Mouse (Mus musculus) testis, adult 2 months (tissue): Measurements from ENCODE around the gene Eya3.

Experiments
- CTCF ChIP-seq: fragments of 200-500 bp; IDR thresholded peaks from 2 replicates; pipeline ENCODE4 v1.5.1; 2012; ENCODE audit warnings: low read depth, mild to moderate bottlenecking, inconsistent platforms, low read length, moderate library complexity; ENCODE audit not compliant: control insufficient read depth, insufficient read depth, insufficient replicate concordance
- POLR2A ChIP-seq: fragments of 200-500 bp; IDR thresholded peaks from 2 replicates; pipeline ENCODE4 v1.6.1; 2012; ENCODE audit warnings: low read depth, mild to moderate bottlenecking, inconsistent platforms, low read length, moderate library complexity; ENCODE audit not compliant: control insufficient read depth

DNA sequence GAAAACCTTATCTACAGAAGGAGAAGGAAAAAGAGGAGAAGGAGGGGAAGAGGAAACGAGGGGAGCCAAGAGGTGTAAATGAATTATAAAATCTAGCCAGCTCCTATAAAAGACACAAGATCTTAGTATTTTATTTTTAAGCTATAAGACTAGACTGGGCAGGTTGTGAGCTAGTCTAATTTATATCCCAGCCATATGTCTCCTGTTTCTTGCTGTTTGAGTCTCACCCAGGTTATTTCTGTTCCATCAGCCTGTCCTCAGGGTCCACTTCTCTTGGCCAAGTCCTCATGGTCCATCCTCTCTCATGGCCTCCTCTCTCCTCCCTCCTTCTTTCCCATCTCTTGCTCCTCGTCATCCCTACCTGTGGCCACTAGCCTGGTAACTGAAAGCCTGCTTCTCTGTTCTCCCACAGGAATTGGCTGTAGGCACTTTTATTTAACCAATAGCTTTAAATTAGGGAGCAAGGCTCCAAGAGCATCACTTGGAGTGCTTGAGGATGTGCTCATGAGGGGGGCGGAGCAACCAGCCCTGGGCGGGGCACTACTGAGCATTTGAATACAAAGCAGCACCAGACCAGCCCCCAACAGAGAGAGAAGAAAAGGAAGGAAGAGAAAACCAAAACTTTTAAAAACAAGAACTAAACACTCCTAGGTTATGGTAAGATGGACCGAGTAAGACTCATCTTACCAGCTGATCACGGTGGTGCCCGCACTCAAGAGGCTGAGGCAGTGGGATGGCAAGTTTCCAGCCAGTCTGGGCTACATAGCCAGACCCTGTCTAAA is 17.3 kb upstream of the Eya3 start:
- TF ChIP-seq CTCF: no peak
- no peak for TF ChIP-seq POLR2A
